Comparison of ENCODE assay signal across 31 mouse cellular contexts in the genomic region with DNA sequence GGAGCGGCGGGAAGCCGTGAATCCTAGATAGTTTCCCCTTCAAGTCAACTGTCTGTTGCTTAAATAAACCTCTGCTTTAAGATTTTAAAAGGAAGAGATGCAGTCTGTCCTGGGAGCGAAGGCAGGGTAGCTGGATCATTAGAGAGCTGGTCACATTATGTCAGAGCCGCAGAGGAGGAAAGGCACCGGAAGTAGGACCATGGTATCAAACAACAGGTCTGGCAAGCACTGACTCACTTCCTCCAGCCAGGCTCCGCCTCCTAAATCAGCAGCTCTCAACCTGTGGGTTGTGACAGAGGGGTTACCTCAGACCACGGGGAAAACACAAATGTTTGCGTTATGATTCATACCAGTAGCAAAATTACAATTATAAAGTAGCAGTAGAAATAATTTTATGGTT. TPM values are rescaled to one million over a fixed set of nuclear protein-coding genes. Genes with fewer than 3 reads are reported as not detected.
DNase-seq lines count a peak whose midpoint lies in the region; ATAC-seq lines count a peak whose summit lies in the region.
"Had no signal": no experiment of that assay in that cellular context is flagged by ENCODE, and none has a peak within 500 bp of the region (broad histone marks: within the 10 kb centered on the region; RNA-seq: fewer than 3 reads in every experiment).

No protein-coding gene starts in this region.

- H3K36me3 ChIP-seq in midbrain, embryonic 11.5 days (ENCODE audit: control insufficient read depth, insufficient read depth, low read length), result no peaks in the 10 kb centered on the region
- no peaks in the 10 kb centered on the region for H3K36me3 ChIP-seq in midbrain, embryonic 13.5 days
- H3K36me3 ChIP-seq in hindbrain, embryonic 13.5 days, result no peaks in the 10 kb centered on the region
- H3K36me3 ChIP-seq: embryonic facial prominence, embryonic 10.5 days; embryonic facial prominence, embryonic 13.5 days; forebrain, embryonic 12.5 days; forebrain, embryonic 15.5 days; G1E; heart, embryonic 10.5 days; hindbrain, embryonic 15.5 days had no signal

- DNase-seq in heart, adult 11 months, result peak; percentile 66
- no peak for DNase-seq in heart, adult 18-20 months
- peak; percentile 57 for DNase-seq in midbrain, embryonic 11.5 days (ENCODE audit: low spot score, missing footprints)
- no peak for DNase-seq in urinary bladder, postnatal 4 days (ENCODE audit: low spot score in 2 of 2)
- DNase-seq: adrenal gland, adult 2 months; adrenal gland, postnatal 14 days; B cell, adult 2 months; cerebellum, adult 11 months; cerebellum, adult 2 months; cerebellum, adult 9-11 months; cerebellum, postnatal 25 days; embryo, embryonic 11 days; gastrocnemius, postnatal 25 days; heart, postnatal 14 days; heart, postnatal 4 days had no signal

- no peak for ATAC-seq in midbrain, embryonic 11.5 days (ENCODE audit: low FRiP score)
- ATAC-seq in midbrain, embryonic 13.5 days, result no peak
- 0 out of 2 replicates have a peak, but pooled peaks have one; percentile 15 for ATAC-seq in common myeloid progenitor, adult 5-6 weeks (replicated peaks; ENCODE audit: low read depth, poor library complexity, severe bottlenecking)
- no peak for ATAC-seq in hindbrain, embryonic 13.5 days (ENCODE audit: low FRiP score)
- ATAC-seq: forebrain, embryonic 15.5 days; Patski had no signal

- WGBS in midbrain, embryonic 11.5 days, result 88% methylated on average over 9 of the region's 9 CpGs
- 93% methylated on average over 9 of the region's 9 CpGs for WGBS in midbrain, embryonic 13.5 days
- 90% methylated on average over 9 of the region's 9 CpGs for WGBS in hindbrain, embryonic 13.5 days

- no peaks in the 10 kb centered on the region for H3K4me1 ChIP-seq in midbrain, embryonic 11.5 days (ENCODE audit: control insufficient read depth, insufficient read depth, low read length)
- peaks cover 4% of the 10 kb centered on the region for H3K4me1 ChIP-seq in midbrain, embryonic 13.5 days (replicated peaks)
- peaks cover 7% of the 10 kb centered on the region; the same call in 1 of the 2 replicates for H3K4me1 ChIP-seq in hindbrain, embryonic 13.5 days (replicated peaks)
- H3K4me1 ChIP-seq: embryonic facial prominence, embryonic 10.5 days; embryonic facial prominence, embryonic 13.5 days; heart, embryonic 10.5 days; hindbrain, embryonic 15.5 days had no signal

- no peak overlapping the region for H3K4me3 ChIP-seq in midbrain, embryonic 11.5 days (ENCODE audit: low read depth, low read length)
- H3K4me3 ChIP-seq in midbrain, embryonic 13.5 days (replicated peaks), result no peak overlapping the region
- no peak overlapping the region for H3K4me3 ChIP-seq in hindbrain, embryonic 13.5 days
- H3K4me3 ChIP-seq: embryonic facial prominence, embryonic 10.5 days; embryonic facial prominence, embryonic 13.5 days; erythroblast, embryonic 14.5 days; forebrain, embryonic 12.5 days; forebrain, embryonic 15.5 days; heart, embryonic 10.5 days; hindbrain, embryonic 15.5 days had no signal

- no peak overlapping the region for H3K4me2 ChIP-seq in midbrain, embryonic 11.5 days
- no peak overlapping the region for H3K4me2 ChIP-seq in midbrain, embryonic 13.5 days (replicated peaks)
- H3K4me2 ChIP-seq in hindbrain, embryonic 13.5 days, result no peak overlapping the region
- H3K4me2 ChIP-seq: embryonic facial prominence, embryonic 13.5 days; forebrain, embryonic 12.5 days; forebrain, embryonic 15.5 days; hindbrain, embryonic 15.5 days had no signal

- H3K27ac ChIP-seq in midbrain, embryonic 11.5 days (ENCODE audit: low read depth, low read length), result no peak overlapping the region
- no peak overlapping the region for H3K27ac ChIP-seq in midbrain, embryonic 13.5 days
- H3K27ac ChIP-seq in hindbrain, embryonic 13.5 days, result no peak overlapping the region
- H3K27ac ChIP-seq: embryonic facial prominence, embryonic 10.5 days; embryonic facial prominence, embryonic 13.5 days; forebrain, embryonic 12.5 days; forebrain, embryonic 15.5 days; heart, embryonic 10.5 days; hindbrain, embryonic 15.5 days had no signal

- H3K9me3 ChIP-seq in midbrain, embryonic 11.5 days (ENCODE audit: control insufficient read depth, low read length), result no peaks in the 10 kb centered on the region
- no peaks in the 10 kb centered on the region for H3K9me3 ChIP-seq in midbrain, embryonic 13.5 days
- H3K9me3 ChIP-seq in hindbrain, embryonic 13.5 days, result no peaks in the 10 kb centered on the region
- H3K9me3 ChIP-seq: embryonic facial prominence, embryonic 10.5 days; embryonic facial prominence, embryonic 13.5 days; forebrain, embryonic 12.5 days; forebrain, embryonic 15.5 days; heart, embryonic 10.5 days; hindbrain, embryonic 15.5 days had no signal

- H3K27me3 ChIP-seq in midbrain, embryonic 11.5 days (ENCODE audit: control insufficient read depth, insufficient read depth, low read length), result no peaks in the 10 kb centered on the region
- H3K27me3 ChIP-seq in midbrain, embryonic 13.5 days, result no peaks in the 10 kb centered on the region
- H3K27me3 ChIP-seq in hindbrain, embryonic 13.5 days, result no peaks in the 10 kb centered on the region
- H3K27me3 ChIP-seq: CH12.LX; embryonic facial prominence, embryonic 13.5 days; forebrain, embryonic 12.5 days; forebrain, embryonic 15.5 days; hindbrain, embryonic 15.5 days had no signal

- no peak overlapping the region for H3K9ac ChIP-seq in midbrain, embryonic 11.5 days (ENCODE audit: low read length)
- H3K9ac ChIP-seq in midbrain, embryonic 13.5 days (replicated peaks), result no peak overlapping the region
- H3K9ac ChIP-seq in hindbrain, embryonic 13.5 days, result no peak overlapping the region
- H3K9ac ChIP-seq: embryonic facial prominence, embryonic 13.5 days; forebrain, embryonic 12.5 days; forebrain, embryonic 15.5 days; hindbrain, embryonic 15.5 days had no signal

RNA-seq across cellular contexts. Expression of gene Phox2b, which starts 35.5 kb away (rescaled TPM):
- total RNA-seq in heart, adult 18-20 months (2021), result not detected
- polyA plus RNA-seq in midbrain, embryonic 11.5 days (2014; fragmentation: Nextera tagmentation; extraction: Ambion mirVana), result 2.5 and 2.8 TPM in 2 replicates
- polyA plus RNA-seq in midbrain, embryonic 13.5 days (2015; fragmentation: Nextera tagmentation; extraction: Ambion mirVana), result 1.1 and 2.0 TPM in 2 replicates
- total RNA-seq in common myeloid progenitor, adult 5-6 weeks (2017), result not detected in 2 replicates
- polyA plus RNA-seq in hindbrain, embryonic 13.5 days (2015; fragmentation: Nextera tagmentation; extraction: Ambion mirVana), result 32.3 and 38.4 TPM in 2 replicates
- total RNA-seq: CH12.LX; gastrocnemius, adult 8-10 months; gastrocnemius, postnatal 25 days; heart, postnatal 14 days had no signal
- polyA plus RNA-seq: cortical plate, adult 2 months; erythroblast, embryonic 14.5 days; forebrain, embryonic 12.5 days; forebrain, embryonic 15.5 days; G1E; gonadal fat pad, adult 2 months; Patski had no signal

Comparison
In these comparisons a context has a peak if more than half of its experiments do, and no peak if none do; other contexts are left out.
1. DNase-seq: peak in heart, adult 11 months (single experiment) and midbrain, embryonic 11.5 days (single experiment); none in heart, adult 18-20 months (0 of 2) and urinary bladder, postnatal 4 days (0 of 2).